Mouse (Mus musculus): Measurements from ENCODE around the gene Usp46. TPM values are rescaled to one million over a fixed set of nuclear protein-coding genes. Genes with fewer than 3 reads are reported as not detected.

The Usp46 gene
- total and polyA plus RNA-seq, 3 experiments, result 1.7 to 22.5 (median 16.3) TPM

DNA sequence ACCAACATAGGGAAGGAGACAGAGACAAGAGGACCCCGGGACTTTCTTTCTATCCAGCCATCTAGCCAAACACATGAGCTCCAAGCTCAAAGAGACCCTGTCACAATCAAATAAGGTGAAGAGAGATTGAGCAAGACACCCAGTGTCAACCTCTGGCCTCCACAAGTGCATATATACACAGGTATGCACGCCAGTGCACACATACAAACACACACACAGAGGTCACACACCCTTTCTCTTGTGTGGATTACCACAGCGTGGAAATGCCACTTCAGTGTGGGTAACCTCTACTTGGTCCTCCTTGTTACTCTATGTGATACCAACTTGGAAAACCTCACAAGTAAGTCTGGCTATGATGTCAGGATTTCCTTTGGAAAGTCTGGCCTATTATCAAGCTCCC lies 78.7 kb downstream of the Usp46 start:
- TF ChIP-seq GATA2 (IDR thresholded peaks at IDR 0.05; ENCODE audit: borderline replicate concordance, low read depth, low read length), result no peak
- TF ChIP-seq TAL1 (conservative IDR thresholded peaks at IDR 0.05; ENCODE audit: low read depth, low read length), result no peak
- no peak for TF ChIP-seq CTCF (IDR thresholded peaks at IDR 0.05; ENCODE audit: low read depth, low read length)
- TF ChIP-seq GATA1 (IDR thresholded peaks at IDR 0.05; ENCODE audit: borderline replicate concordance, low read length), result no peak
- TF ChIP-seq POLR2AphosphoS5 (IDR thresholded peaks at IDR 0.05; ENCODE audit: insufficient replicate concordance, low read depth, low read length), result no peak
- Histone ChIP-seq H3K4me3 (ENCODE audit: low read depth, low read length) (no peak overlapping the region), H3K4me1 (ENCODE audit: insufficient read depth, low read depth, low read length) (peaks cover 6% of the 10 kb centered on the region), H3K27me3 (ENCODE audit: insufficient read depth, low read length) (0 out of 2 replicates have a peak, but pooled peaks cover 6% of the 10 kb centered on the region), H3K36me3 (replicated peaks) (no peaks in the 10 kb centered on the region), H3K9me3 (replicated peaks) (no peaks in the 10 kb centered on the region)
- ATAC-seq (ENCODE audit: extremely low read depth, insufficient number of reproducible peaks, low FRiP score, poor library complexity, severe bottlenecking) (no peak), DNase-seq (ENCODE audit: low spot score) (no peak)

- H3K27me3 ChIP-seq (ENCODE audit: insufficient read depth, low read length), result 0 out of 2 replicates have a peak, but pooled peaks cover 6% of the 10 kb centered on the region
- H3K4me1 ChIP-seq (ENCODE audit: insufficient read depth, low read depth, low read length), result no peaks in the 10 kb centered on the region
- DNase-seq (ENCODE audit: low spot score) (no peak), ATAC-seq (ENCODE audit: extremely low read depth, insufficient number of reproducible peaks, low FRiP score, poor library complexity, severe bottlenecking) (no peak)
- H3K36me3 ChIP-seq (replicated peaks), result no peaks in the 10 kb centered on the region
- H3K4me3 ChIP-seq (ENCODE audit: low read depth, low read length), result no peak overlapping the region
- TF ChIP-seq GATA1 (IDR thresholded peaks at IDR 0.05; ENCODE audit: borderline replicate concordance, low read length) (no peak), CTCF (IDR thresholded peaks at IDR 0.05; ENCODE audit: low read depth, low read length) (no peak), TAL1 (conservative IDR thresholded peaks at IDR 0.05; ENCODE audit: low read depth, low read length) (no peak), GATA2 (IDR thresholded peaks at IDR 0.05; ENCODE audit: borderline replicate concordance, low read depth, low read length) (no peak), POLR2AphosphoS5 (IDR thresholded peaks at IDR 0.05; ENCODE audit: insufficient replicate concordance, low read depth, low read length) (no peak)
- no peaks in the 10 kb centered on the region for H3K9me3 ChIP-seq (replicated peaks)
Measured at GRCm38 (mm10) chr5:73987777-73988560, 80.3 kb downstream of the Usp46 start.

GRCm38 (mm10) chr5:73977426-73977825 lies 90.8 kb downstream of the Usp46 start:
- Histone ChIP-seq H3K4me1 (ENCODE audit: insufficient read depth, low read depth, low read length) (no peaks in the 10 kb centered on the region), H3K4me3 (ENCODE audit: low read depth, low read length) (no peak overlapping the region), H3K27me3 (ENCODE audit: insufficient read depth, low read length) (peaks cover 6% of the 10 kb centered on the region), H3K36me3 (replicated peaks) (no peaks in the 10 kb centered on the region), H3K9me3 (replicated peaks) (no peaks in the 10 kb centered on the region)
- TF ChIP-seq GATA1 (IDR thresholded peaks at IDR 0.05; ENCODE audit: borderline replicate concordance, low read length) (no peak), CTCF (IDR thresholded peaks at IDR 0.05; ENCODE audit: low read depth, low read length) (no peak), GATA2 (IDR thresholded peaks at IDR 0.05; ENCODE audit: borderline replicate concordance, low read depth, low read length) (no peak), TAL1 (conservative IDR thresholded peaks at IDR 0.05; ENCODE audit: low read depth, low read length) (no peak), POLR2AphosphoS5 (IDR thresholded peaks at IDR 0.05; ENCODE audit: insufficient replicate concordance, low read depth, low read length) (no peak)
- ATAC-seq (ENCODE audit: extremely low read depth, insufficient number of reproducible peaks, low FRiP score, poor library complexity, severe bottlenecking) (no peak), DNase-seq (ENCODE audit: low spot score) (no peak)

DNA sequence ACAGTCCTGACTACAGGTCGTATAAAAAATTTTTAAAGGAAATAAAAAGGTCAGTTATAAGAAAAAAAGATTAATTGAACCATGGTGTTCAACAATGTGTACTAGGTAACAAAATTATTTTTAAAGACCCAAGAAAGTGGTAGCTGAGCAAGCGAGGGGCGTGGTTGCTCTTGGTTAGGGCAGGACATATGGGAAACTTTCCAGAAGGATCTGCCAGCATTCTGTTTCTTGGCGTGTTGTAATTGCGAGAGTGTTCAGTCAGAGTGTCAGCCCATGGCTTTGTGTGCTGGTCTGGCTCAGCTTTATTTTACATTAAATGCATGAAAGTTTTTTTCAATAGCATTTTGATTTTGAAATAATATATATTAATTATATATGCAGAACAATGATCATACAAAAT lies 96.5 kb downstream of the Usp46 start:
- H3K27me3 ChIP-seq (ENCODE audit: insufficient read depth, low read length), result peaks cover 6% of the 10 kb centered on the region
- TF ChIP-seq GATA1 (IDR thresholded peaks at IDR 0.05; ENCODE audit: borderline replicate concordance, low read length) (no peak), GATA2 (IDR thresholded peaks at IDR 0.05; ENCODE audit: borderline replicate concordance, low read depth, low read length) (no peak), POLR2AphosphoS5 (IDR thresholded peaks at IDR 0.05; ENCODE audit: insufficient replicate concordance, low read depth, low read length) (no peak), TAL1 (conservative IDR thresholded peaks at IDR 0.05; ENCODE audit: low read depth, low read length) (no peak), CTCF (IDR thresholded peaks at IDR 0.05; ENCODE audit: low read depth, low read length) (no peak)
- DNase-seq (ENCODE audit: low spot score) (no peak), ATAC-seq (ENCODE audit: extremely low read depth, insufficient number of reproducible peaks, low FRiP score, poor library complexity, severe bottlenecking) (no peak)
- H3K9me3 ChIP-seq (replicated peaks), result no peaks in the 10 kb centered on the region
- no peaks in the 10 kb centered on the region for H3K4me1 ChIP-seq (ENCODE audit: insufficient read depth, low read depth, low read length)
- no peaks in the 10 kb centered on the region for H3K36me3 ChIP-seq (replicated peaks)
- H3K4me3 ChIP-seq (ENCODE audit: low read depth, low read length), result no peak overlapping the region

DNA sequence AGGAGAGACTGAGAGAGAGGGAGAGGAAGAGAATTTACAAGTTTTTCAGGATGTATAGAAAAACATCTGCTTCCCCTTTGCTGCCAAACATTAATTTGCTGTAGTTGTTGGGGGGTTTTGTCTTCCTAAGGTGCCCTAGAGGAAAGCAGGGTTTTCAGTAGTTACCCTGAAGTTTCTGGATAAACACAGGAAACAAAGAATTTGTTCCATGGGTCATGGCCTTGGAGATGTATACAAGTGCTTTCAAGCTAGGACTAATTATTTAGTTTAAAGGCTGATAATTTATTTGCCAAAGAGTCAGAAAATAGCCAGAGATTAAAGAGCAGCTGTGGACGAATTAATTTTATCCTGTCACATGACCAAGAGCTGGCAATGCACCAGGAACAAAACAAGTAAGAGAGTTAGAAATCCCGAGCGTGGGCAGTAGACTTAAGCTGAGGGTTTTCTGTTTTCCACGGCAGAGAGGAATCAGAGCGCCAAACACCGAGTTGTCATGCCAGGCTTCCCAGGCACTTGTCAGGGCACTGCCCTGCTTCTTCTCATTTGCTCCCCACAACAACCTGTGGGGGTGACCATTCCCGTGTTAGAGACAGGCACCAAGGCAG lies 98.1 kb downstream of the Usp46 start:
- no peaks in the 10 kb centered on the region for H3K9me3 ChIP-seq (replicated peaks)
- H3K4me1 ChIP-seq (ENCODE audit: insufficient read depth, low read depth, low read length), result no peaks in the 10 kb centered on the region
- no peak for ATAC-seq (ENCODE audit: extremely low read depth, insufficient number of reproducible peaks, low FRiP score, poor library complexity, severe bottlenecking)
- H3K36me3 ChIP-seq (replicated peaks), result no peaks in the 10 kb centered on the region
- no peak overlapping the region for H3K4me3 ChIP-seq (ENCODE audit: low read depth, low read length)
- DNase-seq (ENCODE audit: low spot score), result no peak
- TF ChIP-seq GATA1 (IDR thresholded peaks at IDR 0.05; ENCODE audit: borderline replicate concordance, low read length) (no peak), TAL1 (conservative IDR thresholded peaks at IDR 0.05; ENCODE audit: low read depth, low read length) (no peak), POLR2AphosphoS5 (IDR thresholded peaks at IDR 0.05; ENCODE audit: insufficient replicate concordance, low read depth, low read length) (no peak), CTCF (IDR thresholded peaks at IDR 0.05; ENCODE audit: low read depth, low read length) (no peak), GATA2 (IDR thresholded peaks at IDR 0.05; ENCODE audit: borderline replicate concordance, low read depth, low read length) (no peak)
- H3K27me3 ChIP-seq (ENCODE audit: insufficient read depth, low read length), result peaks cover 11% of the 10 kb centered on the region

DNA sequence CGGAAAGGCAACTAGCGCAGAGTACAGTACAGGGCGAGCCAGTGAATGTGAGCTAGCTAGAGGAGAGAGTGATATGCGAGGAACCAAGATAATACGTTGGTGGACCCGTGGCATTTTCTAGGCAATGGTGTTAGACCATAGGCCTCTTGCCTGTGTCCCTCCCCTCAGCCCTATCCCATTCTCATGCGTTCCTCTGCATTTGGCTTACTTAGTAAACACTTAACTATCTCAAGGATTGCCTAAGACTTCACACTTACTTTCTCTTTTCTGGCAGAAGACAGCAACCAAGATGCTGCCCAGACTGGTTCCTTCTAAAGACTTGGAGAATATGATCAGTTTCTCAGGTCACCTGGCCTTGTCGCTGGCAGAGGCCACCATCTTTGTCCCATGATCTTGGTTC lies 98.9 kb downstream of the Usp46 start:
- Histone ChIP-seq H3K9me3 (replicated peaks) (no peaks in the 10 kb centered on the region), H3K27me3 (ENCODE audit: insufficient read depth, low read length) (peaks cover 9% of the 10 kb centered on the region), H3K4me3 (ENCODE audit: low read depth, low read length) (no peak overlapping the region), H3K4me1 (ENCODE audit: insufficient read depth, low read depth, low read length) (no peaks in the 10 kb centered on the region), H3K36me3 (replicated peaks) (no peaks in the 10 kb centered on the region)
- no peak for ATAC-seq (ENCODE audit: extremely low read depth, insufficient number of reproducible peaks, low FRiP score, poor library complexity, severe bottlenecking)
- no peak for TF ChIP-seq GATA1 (IDR thresholded peaks at IDR 0.05; ENCODE audit: borderline replicate concordance, low read length)
- TF ChIP-seq TAL1 (conservative IDR thresholded peaks at IDR 0.05; ENCODE audit: low read depth, low read length), result no peak
- no peak for TF ChIP-seq POLR2AphosphoS5 (IDR thresholded peaks at IDR 0.05; ENCODE audit: insufficient replicate concordance, low read depth, low read length)
- no peak for TF ChIP-seq GATA2 (IDR thresholded peaks at IDR 0.05; ENCODE audit: borderline replicate concordance, low read depth, low read length)
- no peak for TF ChIP-seq CTCF (IDR thresholded peaks at IDR 0.05; ENCODE audit: low read depth, low read length)
- no peak for DNase-seq (ENCODE audit: low spot score)

Measured in G1E (cell line).